Mouse (Mus musculus) G1E (cell line): Measurements from ENCODE around the gene Auts2. TPM values are rescaled to one million over a fixed set of nuclear protein-coding genes. Genes with fewer than 3 reads are reported as not detected.

Experiments
- ATAC-seq: 2 replicates; pipeline ENCODE4 v1.8.0; 2016; ENCODE audit warnings: mild to moderate bottlenecking; ENCODE audit not compliant: insufficient number of reproducible peaks, poor library complexity, low FRiP score, severe bottlenecking; ENCODE audit errors: extremely low read depth
- DNase-seq: peaks from one replicate; pipeline ENCODE4 v3.0.0; 2012; ENCODE audit warnings: low spot score
- H3K27me3 ChIP-seq: 2 replicates; pipeline ENCODE4 v1.6.1; 2012; ENCODE audit warnings: mild to moderate bottlenecking, low read length, inconsistent platforms; ENCODE audit not compliant: insufficient read depth
- H3K36me3 ChIP-seq: replicated peaks from 2 replicates; pipeline ENCODE3; 2012; ENCODE audit warnings: mild to moderate bottlenecking, inconsistent platforms
- H3K4me1 ChIP-seq: 2 replicates; pipeline ENCODE4 v1.6.1; 2012; ENCODE audit warnings: low read depth, low read length, inconsistent platforms, mixed read lengths; ENCODE audit not compliant: insufficient read depth
- H3K4me3 ChIP-seq: 2 replicates; pipeline ENCODE4 v1.5.1; 2012; ENCODE audit warnings: low read depth, mild to moderate bottlenecking, inconsistent platforms, low read length, moderate library complexity, mixed read lengths
- H3K9me3 ChIP-seq: replicated peaks from 2 replicates; pipeline ENCODE4 v1.6.1; 2012; ENCODE audit warnings: inconsistent platforms
- CTCF ChIP-seq: IDR thresholded peaks from 2 replicates; pipeline ENCODE4 v1.5.1; 2012; ENCODE audit warnings: low read depth, low read length, inconsistent platforms, mixed read lengths
- GATA1 ChIP-seq: IDR thresholded peaks from 2 replicates; pipeline ENCODE4 v1.6.1; 2012; ENCODE audit warnings: borderline replicate concordance, low read length, inconsistent platforms, mixed read lengths
- GATA2 ChIP-seq: IDR thresholded peaks from 2 replicates; pipeline ENCODE4 v1.6.1; 2012; ENCODE audit warnings: low read depth, low read length, inconsistent platforms, borderline replicate concordance
- POLR2AphosphoS5 ChIP-seq: IDR thresholded peaks from 2 replicates; pipeline ENCODE4 v1.6.1; 2012; ENCODE audit warnings: low read depth, low read length, inconsistent platforms; ENCODE audit not compliant: insufficient replicate concordance
- TAL1 ChIP-seq: conservative IDR thresholded peaks from 2 replicates; pipeline ENCODE4 v1.6.1; 2012; ENCODE audit warnings: low read depth, low read length, inconsistent platforms, mixed read lengths
- polyA plus RNA-seq: library from polyadenylated mRNA; stranded (reverse); fragments of >175 nt; gene quantifications from 2 replicates; pipeline ENCODE4 v1.2.3, GENCODE M21; 2012
- total RNA-seq, 2 experiments: library from RNA; stranded (forward) in 1 of 2; stranded (reverse) in 1 of 2; fragments of 200-1000 nt in 1 of 2; fragments of >200 nt in 1 of 2; fragmentation: Nextera tagmentation in 1 of 2; gene quantifications; 2 replicates each; pipeline ENCODE4 v1.2.3; 2014 to 2017

Auts2 gene
- total and polyA plus RNA-seq, 3 experiments = 0.09 to 1.3 (median 0.90) TPM

GRCm38 (mm10) chr5:131978939-131979338 lies 564.2 kb downstream of the Auts2 start:
- Histone ChIP-seq H3K4me3 (no peak overlapping the region), H3K36me3 (no peaks in the 10 kb centered on the region), H3K4me1 (no peaks in the 10 kb centered on the region), H3K27me3 (no peaks in the 10 kb centered on the region), H3K9me3 (peaks cover 33% of the 10 kb centered on the region)
- DNase-seq (no peak), ATAC-seq (no peak)
- TF ChIP-seq CTCF (no peak), POLR2AphosphoS5 (no peak), TAL1 (no peak), GATA2 (no peak), GATA1 (no peak)

GRCm38 (mm10) chr5:131977497-131977896 lies 565.6 kb downstream of the Auts2 start:
- Histone ChIP-seq H3K9me3 (peaks cover 30% of the 10 kb centered on the region), H3K4me3 (no peak overlapping the region), H3K4me1 (no peaks in the 10 kb centered on the region), H3K36me3 (no peaks in the 10 kb centered on the region), H3K27me3 (no peaks in the 10 kb centered on the region)
- DNase-seq (no peak), ATAC-seq (no peak)
- no peak for TF ChIP-seq POLR2AphosphoS5
- TF ChIP-seq TAL1 = no peak
- no peak for TF ChIP-seq CTCF
- TF ChIP-seq GATA2 = no peak
- TF ChIP-seq GATA1 = no peak

- DNase-seq = no peak
- no peak for ATAC-seq
- no peaks in the 10 kb centered on the region for H3K27me3 ChIP-seq
- no peaks in the 10 kb centered on the region for H3K36me3 ChIP-seq
- no peaks in the 10 kb centered on the region for H3K4me1 ChIP-seq
- TF ChIP-seq CTCF = no peak
- TF ChIP-seq TAL1 = no peak
- TF ChIP-seq GATA1 = no peak
- TF ChIP-seq GATA2 = no peak
- TF ChIP-seq POLR2AphosphoS5 = no peak
- H3K4me3 ChIP-seq = no peak overlapping the region
- H3K9me3 ChIP-seq = peaks cover 35% of the 10 kb centered on the region
These were observed 571.2 kb downstream of the Auts2 start for GRCm38 (mm10) chr5:131971901-131972300.

GRCm38 (mm10) chr5:131965499-131965898 lies 577.6 kb downstream of the Auts2 start:
- H3K9me3 ChIP-seq = peaks cover 40% of the 10 kb centered on the region
- H3K36me3 ChIP-seq = no peaks in the 10 kb centered on the region
- H3K4me1 ChIP-seq = no peaks in the 10 kb centered on the region
- DNase-seq (no peak), ATAC-seq (no peak)
- TF ChIP-seq TAL1 (no peak), CTCF (no peak), GATA2 (no peak), POLR2AphosphoS5 (no peak), GATA1 (no peak)
- no peak overlapping the region for H3K4me3 ChIP-seq
- H3K27me3 ChIP-seq = no peaks in the 10 kb centered on the region

GRCm38 (mm10) chr5:131963565-131963964 lies 579.6 kb downstream of the Auts2 start:
- Histone ChIP-seq H3K36me3 (no peaks in the 10 kb centered on the region), H3K27me3 (no peaks in the 10 kb centered on the region), H3K4me1 (no peaks in the 10 kb centered on the region), H3K4me3 (no peak overlapping the region), H3K9me3 (peaks cover 33% of the 10 kb centered on the region)
- DNase-seq = no peak
- TF ChIP-seq POLR2AphosphoS5 (no peak), GATA1 (no peak), CTCF (no peak), TAL1 (no peak), GATA2 (no peak)
- ATAC-seq = no peak

- Histone ChIP-seq H3K9me3 (peaks cover 25% of the 10 kb centered on the region), H3K4me3 (no peak overlapping the region), H3K4me1 (no peaks in the 10 kb centered on the region), H3K27me3 (no peaks in the 10 kb centered on the region), H3K36me3 (no peaks in the 10 kb centered on the region)
- ATAC-seq = no peak
- no peak for DNase-seq
- TF ChIP-seq TAL1 = no peak
- TF ChIP-seq POLR2AphosphoS5 = no peak
- no peak for TF ChIP-seq GATA2
- TF ChIP-seq CTCF = no peak
- TF ChIP-seq GATA1 = no peak
These were observed 581.3 kb downstream of the Auts2 start for GRCm38 (mm10) chr5:131961859-131962258.

- H3K9me3 ChIP-seq = peaks cover 22% of the 10 kb centered on the region
- no peaks in the 10 kb centered on the region for H3K4me1 ChIP-seq
- DNase-seq (no peak), ATAC-seq (no peak)
- H3K4me3 ChIP-seq = no peak overlapping the region
- H3K27me3 ChIP-seq = no peaks in the 10 kb centered on the region
- H3K36me3 ChIP-seq = no peaks in the 10 kb centered on the region
- no peak for TF ChIP-seq GATA2
- TF ChIP-seq POLR2AphosphoS5 = no peak
- TF ChIP-seq TAL1 = no peak
- no peak for TF ChIP-seq GATA1
- no peak for TF ChIP-seq CTCF
These were observed 582.7 kb downstream of the Auts2 start for GRCm38 (mm10) chr5:131960432-131960831.
